Mouse (Mus musculus) kidney, adult 2 months (tissue): ENCODE data around the gene Rapgefl1.

ENCODE experiments used
- CTCF ChIP-seq: fragments of 200-500 bp; conservative IDR thresholded peaks from 2 replicates; pipeline ENCODE4 v1.5.1; 2011; ENCODE audit warnings: low read depth, mild to moderate bottlenecking, control low read depth, low read length, moderate library complexity, mixed read lengths; ENCODE audit not compliant: insufficient read depth, insufficient read length
- POLR2A ChIP-seq: fragments of 200-500 bp; IDR thresholded peaks from one replicate; pipeline ENCODE4 v1.6.1; 2011; ENCODE audit warnings: low read depth, low read length, control low read depth

DNA sequence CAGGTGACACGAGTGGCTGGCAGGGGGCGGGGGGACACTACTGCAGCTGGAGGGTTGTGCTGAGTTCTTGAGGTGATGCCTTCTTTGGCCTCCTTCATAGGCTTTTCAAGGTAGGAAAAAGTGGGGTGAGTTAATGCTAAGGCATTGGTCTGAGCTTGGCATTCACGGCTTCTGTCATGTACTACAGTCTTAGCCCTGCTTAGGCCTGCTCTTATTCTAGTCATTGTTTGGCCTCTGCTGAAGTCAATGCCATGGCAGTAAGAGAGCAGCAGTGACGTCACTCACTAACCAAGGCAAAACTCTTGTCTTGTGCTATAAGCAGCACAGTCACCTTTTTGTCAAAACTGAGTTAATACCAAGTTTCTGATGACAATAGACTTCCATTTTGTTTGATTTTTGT, 38.7 kb upstream of the Rapgefl1 start:
- TF ChIP-seq CTCF (no peak), POLR2A (no peak)
